Mouse (Mus musculus) lung, postnatal 0 days (tissue): ENCODE measurements around the gene Specc1.

Experiments used
- CTCF ChIP-seq: IDR thresholded peaks from 2 replicates; pipeline ENCODE4 v1.5.1; 2016; ENCODE audit warnings: antibody characterized with exemption, mild to moderate bottlenecking
- EP300 ChIP-seq: IDR thresholded peaks from 2 replicates; pipeline ENCODE4 v1.6.1; 2016; ENCODE audit warnings: antibody characterized with exemption, mild to moderate bottlenecking, control low read depth

DNA sequence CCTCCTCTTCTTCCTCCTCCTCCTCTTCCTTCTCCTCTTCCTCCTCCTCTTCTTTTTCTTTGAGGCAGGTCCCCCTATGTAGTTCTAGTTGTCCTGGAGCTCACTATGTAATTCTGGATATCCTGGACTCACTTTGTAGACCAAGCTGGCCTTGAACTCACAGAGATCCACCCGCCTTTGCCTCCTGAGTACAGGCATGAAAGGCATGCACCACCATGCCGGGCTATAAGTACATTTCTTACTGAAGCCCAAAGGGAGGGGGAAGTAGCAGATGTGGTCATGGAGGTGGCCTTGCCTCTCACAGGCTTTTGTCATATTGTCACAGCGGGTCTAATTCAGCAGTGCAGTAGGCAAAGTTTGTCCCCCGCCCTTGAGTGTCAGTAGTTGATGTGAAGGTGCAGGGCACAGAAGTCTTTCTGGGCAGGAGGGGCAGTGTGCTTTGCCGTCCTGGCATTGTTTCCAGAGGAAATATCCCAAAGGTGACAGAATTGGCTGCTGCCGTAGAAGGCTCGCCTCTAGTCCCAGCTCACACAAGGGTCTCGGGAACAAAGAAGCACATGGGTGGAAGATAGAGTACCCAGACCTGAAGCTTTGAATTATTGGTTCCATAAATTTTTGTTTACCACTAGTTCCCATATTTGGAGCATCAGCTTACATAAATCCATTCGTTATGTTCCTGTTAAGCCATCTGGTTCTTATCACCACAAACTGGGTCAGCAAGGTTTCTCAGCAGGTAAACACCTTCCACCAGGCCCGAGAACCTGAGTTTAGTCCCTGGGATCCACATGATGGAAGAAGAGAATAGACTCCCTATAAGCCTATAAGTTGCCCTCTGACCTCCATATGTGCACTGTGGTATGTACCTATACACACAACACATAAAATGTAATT is 62.0 kb downstream of the Specc1 start:
- TF ChIP-seq CTCF (no peak), EP300 (no peak)
